Mouse (Mus musculus) C2C12 (cell line): ENCODE results near the gene Susd3.

Source experiments
- CTCF ChIP-seq: IDR thresholded peaks from one replicate; pipeline ENCODE4 v1.5.1; 2011; ENCODE audit not compliant: control insufficient read depth, insufficient read depth, insufficient read length
- FOSL1 ChIP-seq: IDR thresholded peaks from one replicate; pipeline ENCODE4 v1.8.0; 2011; ENCODE audit warnings: mild to moderate bottlenecking, low read length; ENCODE audit not compliant: poor library complexity, insufficient read depth, severe bottlenecking
- MYOD1 ChIP-seq: IDR thresholded peaks from one replicate; pipeline ENCODE4 v1.6.1; 2011; ENCODE audit warnings: low read depth; ENCODE audit not compliant: control insufficient read depth, insufficient read length

DNA sequence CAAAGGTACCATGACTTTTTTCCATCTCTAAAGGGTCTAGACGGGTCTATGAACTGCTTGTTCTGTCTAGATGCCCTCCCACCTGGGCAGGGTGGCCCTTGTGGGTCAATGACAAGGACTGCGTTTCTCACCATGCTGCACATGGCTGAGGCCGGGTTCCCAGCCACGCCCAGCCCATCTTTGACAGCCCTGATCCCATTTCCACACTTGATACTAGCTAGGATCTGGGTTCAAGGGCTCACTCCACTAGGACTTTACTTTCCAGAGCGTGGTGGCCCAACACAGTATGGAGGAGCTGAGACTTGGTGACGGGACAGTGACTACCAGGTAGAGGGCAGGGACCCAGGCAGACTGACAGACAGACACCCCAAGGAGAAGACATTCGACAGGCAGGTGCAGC lies 46.0 kb downstream of the Susd3 start:
- TF ChIP-seq CTCF (no peak), FOSL1 (no peak), MYOD1 (no peak)
